Mouse (Mus musculus) adrenal gland, postnatal 4 days (tissue): Measurements from ENCODE around the gene Wfdc12. TPM values are rescaled to one million over a fixed set of nuclear protein-coding genes. Genes with fewer than 3 reads are reported as not detected.
A peak's percentile ranks its signal among the peaks of the same experiment; 100 is the strongest.
"Not testable (repeated sequence)": the region's sequence is repeated elsewhere in the genome, so short reads cannot be mapped to it uniquely, and the experiment has no call there.

Source experiments
- DNase-seq, 2 experiments: peaks; one replicate each; pipeline ENCODE4 v3.0.0; 2021 to 2022; ENCODE audit warnings: low spot score in 2 of 2, mixed read lengths in 2 of 2
- long read RNA-seq, 2 experiments: library from polyadenylated mRNA; stranded (forward); transcript quantifications; one replicate each; pipeline ENCODE4 v2.0.0; 2021
- total RNA-seq, 2 experiments: library from RNA; stranded (reverse); gene quantifications; 2 replicates each; pipeline ENCODE4 v1.2.3; 2021

The Wfdc12 gene
- total RNA-seq: not detected
- long read RNA-seq, experiment 1: 0 reads
- long read RNA-seq, experiment 2: 0 reads

- peak in 1 of 2 experiments; percentile 2 for DNase-seq
These were observed at the start of gene Wfdc12 for GRCm38 (mm10) chr2:164190576-164190975. Gene Wfdc12, minus strand, starts transcription at chr2:164190608.

- no peak for DNase-seq
These were observed 48.0 kb upstream of the Wfdc12 start, which contains the start of gene Svs2 for GRCm38 (mm10) chr2:164238366-164238765. Gene Svs2, minus strand, starts transcription at chr2:164238466.

GRCm38 (mm10) chr2:164232671-164233070 is 42.3 kb upstream of the Wfdc12 start:
- no peak for DNase-seq

GRCm38 (mm10) chr2:164228361-164229070 is 38.1 kb upstream of the Wfdc12 start:
- DNase-seq: no peak

- DNase-seq: no peak
These were observed 31.1 kb upstream of the Wfdc12 start, which contains the start of gene Wfdc15b for GRCm38 (mm10) chr2:164221522-164221921. Gene Wfdc15b, minus strand, starts transcription at chr2:164221660.

GRCm38 (mm10) chr2:164219295-164219694 is 28.9 kb upstream of the Wfdc12 start:
- DNase-seq: no peak

- no peak for DNase-seq
These were observed 22.3 kb upstream of the Wfdc12 start for GRCm38 (mm10) chr2:164212711-164213110.

GRCm38 (mm10) chr2:164210892-164211291 is 20.5 kb upstream of the Wfdc12 start:
- DNase-seq: no peak

- no peak for DNase-seq
These were observed 16.3 kb upstream of the Wfdc12 start for GRCm38 (mm10) chr2:164206676-164207075.

- DNase-seq: not testable (repeated sequence)
These were observed 15.6 kb upstream of the Wfdc12 start for GRCm38 (mm10) chr2:164206011-164206410.

GRCm38 (mm10) chr2:164199626-164200327 is 9.4 kb upstream of the Wfdc12 start, which contains the start of gene Wfdc15a:
Gene Wfdc15a, minus strand, starts transcription at chr2:164200130.
- DNase-seq: no peak

- DNase-seq: no peak
These were observed 6.2 kb upstream of the Wfdc12 start for GRCm38 (mm10) chr2:164196700-164196990.

GRCm38 (mm10) chr2:164195971-164196699 is 5.7 kb upstream of the Wfdc12 start:
- no peak for DNase-seq

- no peak for DNase-seq
These were observed 4.7 kb upstream of the Wfdc12 start for GRCm38 (mm10) chr2:164194959-164195630.

- no peak for DNase-seq
These were observed 1.9 kb upstream of the Wfdc12 start for GRCm38 (mm10) chr2:164192279-164192678.

- DNase-seq: peak in 1 of 2 experiments; percentile 2
These were observed 1.7 kb downstream of the Wfdc12 start for GRCm38 (mm10) chr2:164188722-164189121.

- DNase-seq: no peak
These were observed 6.2 kb downstream of the Wfdc12 start for GRCm38 (mm10) chr2:164184145-164184719.

GRCm38 (mm10) chr2:164183340-164183739 is 7.1 kb downstream of the Wfdc12 start:
- DNase-seq: no peak

- DNase-seq: no peak
These were observed 7.6 kb downstream of the Wfdc12 start, which contains the start of gene Wfdc5 for GRCm38 (mm10) chr2:164182692-164183255. Gene Wfdc5, minus strand, starts transcription at chr2:164182742.

- DNase-seq: no peak
These were observed 9.6 kb downstream of the Wfdc12 start for GRCm38 (mm10) chr2:164180770-164181169.
